In the genomic region with DNA sequence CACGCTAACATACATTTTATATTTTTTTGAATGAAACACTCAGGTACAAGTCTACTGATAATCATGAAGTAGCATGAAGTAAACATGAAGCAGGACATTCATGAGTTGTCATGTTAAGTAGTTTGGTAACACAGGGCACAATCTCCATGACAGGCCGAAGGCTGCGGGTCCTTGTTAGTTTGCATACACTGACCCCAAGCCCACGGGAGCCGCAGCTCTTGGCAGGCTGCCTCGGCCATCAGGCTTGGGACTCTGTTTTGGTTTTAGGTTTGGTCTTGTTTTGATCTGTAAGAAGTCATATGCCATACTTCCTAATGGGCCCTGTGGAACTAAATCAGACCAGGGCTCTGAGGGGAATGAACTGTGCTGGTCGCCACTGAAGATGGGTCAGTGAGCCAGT, we compare ENCODE assay signal across 37 mouse cellular contexts. TPM values are rescaled to one million over a fixed set of nuclear protein-coding genes. Genes with fewer than 3 reads are reported as not detected.
"Had no signal": no experiment of that assay in that cellular context is flagged by ENCODE, and none has a peak within 500 bp of the region (broad histone marks: within the 10 kb centered on the region; RNA-seq: fewer than 3 reads in every experiment).

No protein-coding gene starts in this region.

- DNase-seq: gastrocnemius, postnatal 14 days; gastrocnemius, postnatal 36 days; heart, adult 11 months; heart, adult 2 months; heart, postnatal 14 days; heart, postnatal 36 days; kidney, adult 11 months; kidney, adult 2 months; kidney, adult 9 months; kidney, postnatal 14 days; kidney, postnatal 36 days; layer of hippocampus, adult 9-11 months; layer of hippocampus, postnatal 36 days had no signal

- H3K27ac ChIP-seq: heart, adult 2 months; heart, embryonic 13.5 days; heart, embryonic 15.5 days; hindbrain, embryonic 13.5 days; hindbrain, embryonic 15.5 days; hindbrain, postnatal 0 days; kidney, embryonic 15.5 days; kidney, postnatal 0 days; limb, embryonic 13.5 days; limb, embryonic 15.5 days; liver, embryonic 12.5 days had no signal

- H3K9ac ChIP-seq: heart, embryonic 13.5 days; heart, embryonic 15.5 days; hindbrain, embryonic 13.5 days; hindbrain, embryonic 15.5 days; kidney, embryonic 15.5 days; limb, embryonic 13.5 days; limb, embryonic 15.5 days; liver, embryonic 12.5 days had no signal

- H3K4me3 ChIP-seq: heart, adult 2 months; heart, embryonic 13.5 days; heart, embryonic 15.5 days; hindbrain, embryonic 13.5 days; hindbrain, embryonic 15.5 days; kidney, embryonic 15.5 days; limb, embryonic 13.5 days; limb, embryonic 15.5 days; liver, embryonic 12.5 days had no signal

- ATAC-seq: hindbrain, postnatal 0 days; intestine, embryonic 16.5 days; liver, embryonic 12.5 days had no signal

- H3K9me3 ChIP-seq: heart, embryonic 13.5 days; heart, embryonic 15.5 days; hindbrain, embryonic 13.5 days; hindbrain, embryonic 15.5 days; kidney, embryonic 15.5 days; limb, embryonic 13.5 days; limb, embryonic 15.5 days; liver, embryonic 12.5 days had no signal

- H3K36me3 ChIP-seq: heart, embryonic 13.5 days; heart, embryonic 15.5 days; hindbrain, embryonic 13.5 days; hindbrain, embryonic 15.5 days; kidney, embryonic 15.5 days; limb, embryonic 13.5 days; limb, embryonic 15.5 days; liver, embryonic 12.5 days had no signal

- H3K4me2 ChIP-seq: heart, embryonic 11.5 days; heart, embryonic 13.5 days; heart, embryonic 15.5 days; hindbrain, embryonic 13.5 days; hindbrain, embryonic 15.5 days; kidney, embryonic 15.5 days; limb, embryonic 13.5 days; limb, embryonic 15.5 days; liver, embryonic 12.5 days had no signal

- H3K4me1 ChIP-seq: heart, embryonic 13.5 days; heart, embryonic 15.5 days; hindbrain, embryonic 13.5 days; hindbrain, embryonic 15.5 days; kidney, embryonic 15.5 days; limb, embryonic 15.5 days; liver, embryonic 12.5 days had no signal

- H3K27me3 ChIP-seq: heart, embryonic 13.5 days; heart, embryonic 15.5 days; hindbrain, embryonic 13.5 days; hindbrain, embryonic 15.5 days; kidney, embryonic 15.5 days; limb, embryonic 13.5 days; limb, embryonic 15.5 days; liver, embryonic 12.5 days had no signal

RNA-seq across cellular contexts. Expression of a gene that starts 55.2 kb away (rescaled TPM):
- total RNA-seq: gastrocnemius, adult 18-20 months; gastrocnemius, adult 8-10 months; gastrocnemius, postnatal 14 days; gastrocnemius, postnatal 36 days; heart, adult 2 months; heart, postnatal 14 days; heart, postnatal 36 days; hematopoietic stem cell, adult 5-6 weeks; hindbrain, postnatal 0 days; layer of hippocampus, adult 18-20 months; layer of hippocampus, adult 8-10 months; layer of hippocampus, postnatal 14 days; layer of hippocampus, postnatal 36 days; left cerebral cortex, adult 18-20 months; left cerebral cortex, adult 8-10 months; left cerebral cortex, postnatal 36 days; liver, adult 2 months had no signal
- polyA plus RNA-seq: gonadal fat pad, adult 2 months; heart, adult 2 months; heart, embryonic 11.5 days; kidney, adult 2 months; large intestine, adult 2 months; liver, adult 2 months; liver, embryonic 12.5 days had no signal
